Mouse (Mus musculus): ENCODE measurements around the gene Arhgdib. TPM values are rescaled to one million over a fixed set of nuclear protein-coding genes. Genes with fewer than 3 reads are reported as not detected.

Arhgdib gene
- polyA plus RNA-seq, 1 experiment from 2014 or later = 22.9 TPM

- no peaks in the 10 kb centered on the region for H3K4me1 ChIP-seq
- H3K9ac ChIP-seq = no peak overlapping the region
- no peaks in the 10 kb centered on the region for H3K27me3 ChIP-seq
- ATAC-seq (ENCODE audit: low FRiP score) = no peak
- no peak overlapping the region for H3K4me3 ChIP-seq (replicated peaks)
- H3K4me2 ChIP-seq = no peak overlapping the region
- 55% methylated on average over 4 of the region's 4 CpGs for WGBS
- no peaks in the 10 kb centered on the region for H3K36me3 ChIP-seq (replicated peaks)
- no peaks in the 10 kb centered on the region for H3K9me3 ChIP-seq
- H3K27ac ChIP-seq = no peak overlapping the region
Measured at GRCm38 (mm10) chr6:136967466-136967865, 25.8 kb upstream of the Arhgdib start.

- H3K27ac ChIP-seq = no peak overlapping the region
- ATAC-seq (ENCODE audit: low FRiP score) = no peak
- 80% methylated on average over 10 of the region's 10 CpGs for WGBS
Measured at GRCm38 (mm10) chr6:136965912-136966311, 24.2 kb upstream of the Arhgdib start.

GRCm38 (mm10) chr6:136964609-136965510, 23.2 kb upstream of the Arhgdib start:
- H3K27me3 ChIP-seq = no peaks in the 10 kb centered on the region
- no peak overlapping the region for H3K4me2 ChIP-seq
- no peak overlapping the region for H3K4me3 ChIP-seq (replicated peaks)
- H3K36me3 ChIP-seq (replicated peaks) = no peaks in the 10 kb centered on the region
- H3K4me1 ChIP-seq = no peaks in the 10 kb centered on the region
- H3K9me3 ChIP-seq = no peaks in the 10 kb centered on the region
- WGBS = 70% methylated on average over 13 of the region's 13 CpGs
- no peak for ATAC-seq (ENCODE audit: low FRiP score)
- H3K9ac ChIP-seq = no peak overlapping the region
- no peak overlapping the region for H3K27ac ChIP-seq

More at GRCm38 (mm10) chr6:136965912-136966311, 24.2 kb upstream of the Arhgdib start:
- Histone ChIP-seq H3K27me3 (no peaks in the 10 kb centered on the region), H3K4me2 (no peak overlapping the region), H3K9ac (no peak overlapping the region), H3K4me1 (no peaks in the 10 kb centered on the region), H3K4me3 (replicated peaks) (no peak overlapping the region), H3K9me3 (no peaks in the 10 kb centered on the region), H3K36me3 (replicated peaks) (no peaks in the 10 kb centered on the region)

GRCm38 (mm10) chr6:136962957-136963356, 21.3 kb upstream of the Arhgdib start:
- Histone ChIP-seq H3K27ac (no peak overlapping the region), H3K4me2 (no peak overlapping the region), H3K4me1 (no peaks in the 10 kb centered on the region), H3K9ac (no peak overlapping the region), H3K4me3 (replicated peaks) (no peak overlapping the region), H3K27me3 (no peaks in the 10 kb centered on the region), H3K36me3 (replicated peaks) (no peaks in the 10 kb centered on the region), H3K9me3 (no peaks in the 10 kb centered on the region)
- 90% methylated on average over 11 of the region's 11 CpGs for WGBS
- ATAC-seq (ENCODE audit: low FRiP score) = no peak

GRCm38 (mm10) chr6:136959131-136959530, 17.4 kb upstream of the Arhgdib start:
- H3K4me3 ChIP-seq (replicated peaks) = no peak overlapping the region
- no peak overlapping the region for H3K9ac ChIP-seq
- H3K4me1 ChIP-seq = no peaks in the 10 kb centered on the region
- WGBS = 70% methylated on average over 11 of the region's 11 CpGs
- H3K27ac ChIP-seq = no peak overlapping the region
- H3K9me3 ChIP-seq = no peaks in the 10 kb centered on the region
- ATAC-seq (ENCODE audit: low FRiP score) = no peak
- H3K27me3 ChIP-seq = no peaks in the 10 kb centered on the region
- H3K36me3 ChIP-seq (replicated peaks) = no peaks in the 10 kb centered on the region
- no peak overlapping the region for H3K4me2 ChIP-seq

- 71% methylated on average over 7 of the region's 7 CpGs for WGBS
- H3K9ac ChIP-seq = no peak overlapping the region
- no peak overlapping the region for H3K4me2 ChIP-seq
- H3K36me3 ChIP-seq (replicated peaks) = no peaks in the 10 kb centered on the region
- H3K4me3 ChIP-seq (replicated peaks) = no peak overlapping the region
- H3K27ac ChIP-seq = no peak overlapping the region
- H3K4me1 ChIP-seq = no peaks in the 10 kb centered on the region
- H3K9me3 ChIP-seq = no peaks in the 10 kb centered on the region
- ATAC-seq (ENCODE audit: low FRiP score) = no peak
- H3K27me3 ChIP-seq = no peaks in the 10 kb centered on the region
Measured at GRCm38 (mm10) chr6:136957062-136957461, 15.4 kb upstream of the Arhgdib start.

GRCm38 (mm10) chr6:136955240-136955639, 13.5 kb upstream of the Arhgdib start:
- no peaks in the 10 kb centered on the region for H3K4me1 ChIP-seq
- no peak overlapping the region for H3K9ac ChIP-seq
- no peak overlapping the region for H3K4me2 ChIP-seq
- WGBS = 85% methylated on average over 3 of the region's 3 CpGs
- no peak overlapping the region for H3K27ac ChIP-seq
- ATAC-seq (ENCODE audit: low FRiP score) = no peak
- no peaks in the 10 kb centered on the region for H3K27me3 ChIP-seq
- no peaks in the 10 kb centered on the region for H3K9me3 ChIP-seq
- no peak overlapping the region for H3K4me3 ChIP-seq (replicated peaks)
- no peaks in the 10 kb centered on the region for H3K36me3 ChIP-seq (replicated peaks)

- no peak for ATAC-seq (ENCODE audit: low FRiP score)
- Histone ChIP-seq H3K4me2 (no peak overlapping the region), H3K4me1 (no peaks in the 10 kb centered on the region), H3K36me3 (replicated peaks) (no peaks in the 10 kb centered on the region), H3K9me3 (no peaks in the 10 kb centered on the region), H3K27me3 (no peaks in the 10 kb centered on the region), H3K27ac (no peak overlapping the region), H3K4me3 (replicated peaks) (no peak overlapping the region), H3K9ac (no peak overlapping the region)
- WGBS = 94% methylated on average over 8 of the region's 8 CpGs
Measured at GRCm38 (mm10) chr6:136954715-136955114, 13.0 kb upstream of the Arhgdib start.

GRCm38 (mm10) chr6:136954192-136954591, 12.5 kb upstream of the Arhgdib start:
- no peak for ATAC-seq (ENCODE audit: low FRiP score)
- Histone ChIP-seq H3K4me3 (replicated peaks) (no peak overlapping the region), H3K4me1 (no peaks in the 10 kb centered on the region), H3K9ac (no peak overlapping the region), H3K27ac (no peak overlapping the region), H3K36me3 (replicated peaks) (no peaks in the 10 kb centered on the region), H3K9me3 (no peaks in the 10 kb centered on the region), H3K27me3 (no peaks in the 10 kb centered on the region), H3K4me2 (no peak overlapping the region)
- WGBS = 86% methylated on average over 6 of the region's 6 CpGs

GRCm38 (mm10) chr6:136952930-136953329, 11.2 kb upstream of the Arhgdib start:
- no peaks in the 10 kb centered on the region for H3K9me3 ChIP-seq
- no peak for ATAC-seq (ENCODE audit: low FRiP score)
- H3K9ac ChIP-seq = no peak overlapping the region
- no peak overlapping the region for H3K27ac ChIP-seq
- no peaks in the 10 kb centered on the region for H3K36me3 ChIP-seq (replicated peaks)
- H3K4me3 ChIP-seq (replicated peaks) = no peak overlapping the region
- 94% methylated on average over 9 of the region's 9 CpGs for WGBS
- H3K4me1 ChIP-seq = no peaks in the 10 kb centered on the region
- H3K27me3 ChIP-seq = no peaks in the 10 kb centered on the region
- no peak overlapping the region for H3K4me2 ChIP-seq

- no peak for ATAC-seq (ENCODE audit: low FRiP score)
- no peaks in the 10 kb centered on the region for H3K27me3 ChIP-seq
- H3K4me2 ChIP-seq = no peak overlapping the region
- no peak overlapping the region for H3K4me3 ChIP-seq (replicated peaks)
- no peaks in the 10 kb centered on the region for H3K36me3 ChIP-seq (replicated peaks)
- peaks cover 12% of the 10 kb centered on the region; the same call in 1 of the 2 replicates for H3K4me1 ChIP-seq
- no peaks in the 10 kb centered on the region for H3K9me3 ChIP-seq
- H3K27ac ChIP-seq = no peak overlapping the region
- H3K9ac ChIP-seq = no peak overlapping the region
- 94% methylated on average over 2 of the region's 2 CpGs for WGBS
Measured at GRCm38 (mm10) chr6:136950171-136950570, 8.5 kb upstream of the Arhgdib start.

- no peak overlapping the region for H3K4me3 ChIP-seq (replicated peaks)
- no peaks in the 10 kb centered on the region for H3K27me3 ChIP-seq
- H3K9ac ChIP-seq = no peak overlapping the region
- ATAC-seq (ENCODE audit: low FRiP score) = no peak
- no peaks in the 10 kb centered on the region for H3K9me3 ChIP-seq
- no peaks in the 10 kb centered on the region for H3K36me3 ChIP-seq (replicated peaks)
- H3K4me1 ChIP-seq = peaks cover 12% of the 10 kb centered on the region; the same call in 1 of the 2 replicates
- H3K4me2 ChIP-seq = no peak overlapping the region
- H3K27ac ChIP-seq = no peak overlapping the region
- 38% methylated on average over 4 of the region's 4 CpGs for WGBS
Measured at GRCm38 (mm10) chr6:136947716-136948115, 6.0 kb upstream of the Arhgdib start.

- no peak overlapping the region for H3K4me2 ChIP-seq
- H3K9me3 ChIP-seq = no peaks in the 10 kb centered on the region
- H3K27ac ChIP-seq = no peak overlapping the region
- H3K9ac ChIP-seq = no peak overlapping the region
- H3K4me3 ChIP-seq (replicated peaks) = no peak overlapping the region
- 47% methylated on average over 8 of the region's 9 CpGs for WGBS
- peaks cover 12% of the 10 kb centered on the region; the same call in 1 of the 2 replicates for H3K4me1 ChIP-seq
- no peaks in the 10 kb centered on the region for H3K36me3 ChIP-seq (replicated peaks)
- ATAC-seq (ENCODE audit: low FRiP score) = peak; percentile 86; the same call in 1 of the 2 replicates
- H3K27me3 ChIP-seq = no peaks in the 10 kb centered on the region
Measured at GRCm38 (mm10) chr6:136946943-136947342, 5.2 kb upstream of the Arhgdib start.
